Mouse (Mus musculus): ENCODE measurements around the gene Rtn2. TPM values are rescaled to one million over a fixed set of nuclear protein-coding genes. Genes with fewer than 3 reads are reported as not detected.

Gene Rtn2
- polyA plus RNA-seq, 1 experiment from 2014 or later, result 9.1 TPM

- no peaks in the 10 kb centered on the region for H3K9me3 ChIP-seq (ENCODE audit: low read depth, low read length)
- H3K27ac ChIP-seq (ENCODE audit: low read depth), result no peak overlapping the region
- H3K27me3 ChIP-seq (ENCODE audit: insufficient read depth, low read length), result no peaks in the 10 kb centered on the region
- no peaks in the 10 kb centered on the region for H3K4me1 ChIP-seq (ENCODE audit: insufficient read depth)
- 85% methylated on average over 8 of the region's 8 CpGs for WGBS
- H3K4me3 ChIP-seq (ENCODE audit: low read depth, low read length), result no peak overlapping the region
- TF ChIP-seq CTCF (IDR thresholded peaks at IDR 0.05; ENCODE audit: low read depth), result no peak
- peaks cover 15% of the 10 kb centered on the region; the same call in 1 of the 2 replicates for H3K36me3 ChIP-seq (ENCODE audit: insufficient read depth)
- no peak overlapping the region for H3K9ac ChIP-seq
- H3K4me2 ChIP-seq, result no peak overlapping the region
- DNase-seq (no peak), ATAC-seq (ENCODE audit: insufficient read depth) (no peak)
Observed at GRCm38 (mm10) chr7:19240905-19241463, 41.4 kb upstream of the Rtn2 start.

GRCm38 (mm10) chr7:19242005-19242404 is 40.4 kb upstream of the Rtn2 start:
- no peak for TF ChIP-seq CTCF (IDR thresholded peaks at IDR 0.05; ENCODE audit: low read depth)
- Histone ChIP-seq H3K4me3 (ENCODE audit: low read depth, low read length) (no peak overlapping the region), H3K27me3 (ENCODE audit: insufficient read depth, low read length) (no peaks in the 10 kb centered on the region), H3K4me1 (ENCODE audit: insufficient read depth) (no peaks in the 10 kb centered on the region), H3K9ac (no peak overlapping the region), H3K4me2 (no peak overlapping the region), H3K36me3 (ENCODE audit: insufficient read depth) (peaks cover 16% of the 10 kb centered on the region; the same call in 1 of the 2 replicates), H3K9me3 (ENCODE audit: low read depth, low read length) (no peaks in the 10 kb centered on the region), H3K27ac (ENCODE audit: low read depth) (no peak overlapping the region)
- WGBS, result 77% methylated on average over 1 of the region's 1 CpGs
- DNase-seq (no peak), ATAC-seq (ENCODE audit: insufficient read depth) (no peak)

GRCm38 (mm10) chr7:19243858-19244257 is 38.6 kb upstream of the Rtn2 start:
- H3K4me1 ChIP-seq (ENCODE audit: insufficient read depth), result no peaks in the 10 kb centered on the region
- peaks cover 16% of the 10 kb centered on the region; the same call in 1 of the 2 replicates for H3K36me3 ChIP-seq (ENCODE audit: insufficient read depth)
- H3K9ac ChIP-seq, result no peak overlapping the region
- no peak for TF ChIP-seq CTCF (IDR thresholded peaks at IDR 0.05; ENCODE audit: low read depth)
- DNase-seq (no peak), ATAC-seq (ENCODE audit: insufficient read depth) (no peak)
- H3K27me3 ChIP-seq (ENCODE audit: insufficient read depth, low read length), result no peaks in the 10 kb centered on the region
- H3K4me2 ChIP-seq, result no peak overlapping the region
- H3K27ac ChIP-seq (ENCODE audit: low read depth), result no peak overlapping the region
- no peaks in the 10 kb centered on the region for H3K9me3 ChIP-seq (ENCODE audit: low read depth, low read length)
- H3K4me3 ChIP-seq (ENCODE audit: low read depth, low read length), result no peak overlapping the region
- 76% methylated on average over 5 of the region's 5 CpGs for WGBS

GRCm38 (mm10) chr7:19245083-19245482 is 37.3 kb upstream of the Rtn2 start:
- H3K27ac ChIP-seq (ENCODE audit: low read depth), result no peak overlapping the region
- H3K4me1 ChIP-seq (ENCODE audit: insufficient read depth), result no peaks in the 10 kb centered on the region
- no peak overlapping the region for H3K9ac ChIP-seq
- DNase-seq (no peak), ATAC-seq (ENCODE audit: insufficient read depth) (no peak)
- no peaks in the 10 kb centered on the region for H3K27me3 ChIP-seq (ENCODE audit: insufficient read depth, low read length)
- no peak overlapping the region for H3K4me3 ChIP-seq (ENCODE audit: low read depth, low read length)
- no peak for TF ChIP-seq CTCF (IDR thresholded peaks at IDR 0.05; ENCODE audit: low read depth)
- H3K4me2 ChIP-seq, result no peak overlapping the region
- 72% methylated on average over 3 of the region's 3 CpGs for WGBS
- H3K9me3 ChIP-seq (ENCODE audit: low read depth, low read length), result no peaks in the 10 kb centered on the region
- peaks cover 16% of the 10 kb centered on the region; the same call in 1 of the 2 replicates for H3K36me3 ChIP-seq (ENCODE audit: insufficient read depth)

GRCm38 (mm10) chr7:19246855-19247254 is 35.6 kb upstream of the Rtn2 start:
- Histone ChIP-seq H3K4me2 (no peak overlapping the region), H3K27me3 (ENCODE audit: insufficient read depth, low read length) (no peaks in the 10 kb centered on the region), H3K4me1 (ENCODE audit: insufficient read depth) (no peaks in the 10 kb centered on the region), H3K9ac (no peak overlapping the region), H3K4me3 (ENCODE audit: low read depth, low read length) (no peak overlapping the region), H3K9me3 (ENCODE audit: low read depth, low read length) (no peaks in the 10 kb centered on the region), H3K27ac (ENCODE audit: low read depth) (no peak overlapping the region), H3K36me3 (ENCODE audit: insufficient read depth) (peaks cover 16% of the 10 kb centered on the region; the same call in 1 of the 2 replicates)
- ATAC-seq (ENCODE audit: insufficient read depth) (no peak), DNase-seq (no peak)
- no peak for TF ChIP-seq CTCF (IDR thresholded peaks at IDR 0.05; ENCODE audit: low read depth)
- 90% methylated on average over 1 of the region's 1 CpGs for WGBS

- no peaks in the 10 kb centered on the region for H3K27me3 ChIP-seq (ENCODE audit: insufficient read depth, low read length)
- ATAC-seq (ENCODE audit: insufficient read depth) (no peak), DNase-seq (no peak)
- H3K4me1 ChIP-seq (ENCODE audit: insufficient read depth), result no peaks in the 10 kb centered on the region
- H3K9ac ChIP-seq, result no peak overlapping the region
- H3K4me3 ChIP-seq (ENCODE audit: low read depth, low read length), result no peak overlapping the region
- H3K4me2 ChIP-seq, result no peak overlapping the region
- H3K27ac ChIP-seq (ENCODE audit: low read depth), result no peak overlapping the region
- H3K36me3 ChIP-seq (ENCODE audit: insufficient read depth), result peaks cover 16% of the 10 kb centered on the region; the same call in 1 of the 2 replicates
- 87% methylated on average over 2 of the region's 2 CpGs for WGBS
- H3K9me3 ChIP-seq (ENCODE audit: low read depth, low read length), result no peaks in the 10 kb centered on the region
- TF ChIP-seq CTCF (IDR thresholded peaks at IDR 0.05; ENCODE audit: low read depth), result no peak
Observed at GRCm38 (mm10) chr7:19247511-19247910, 34.9 kb upstream of the Rtn2 start.

GRCm38 (mm10) chr7:19252078-19252477 is 30.3 kb upstream of the Rtn2 start:
- Histone ChIP-seq H3K4me3 (ENCODE audit: low read depth, low read length) (no peak overlapping the region), H3K9me3 (ENCODE audit: low read depth, low read length) (no peaks in the 10 kb centered on the region), H3K27ac (ENCODE audit: low read depth) (no peak overlapping the region), H3K4me1 (ENCODE audit: insufficient read depth) (no peaks in the 10 kb centered on the region), H3K4me2 (no peak overlapping the region), H3K36me3 (ENCODE audit: insufficient read depth) (peaks cover 24% of the 10 kb centered on the region), H3K27me3 (ENCODE audit: insufficient read depth, low read length) (no peaks in the 10 kb centered on the region), H3K9ac (no peak overlapping the region)
- DNase-seq, result no peak
- 74% methylated on average over 4 of the region's 4 CpGs for WGBS
- no peak for ATAC-seq (ENCODE audit: insufficient read depth)
- TF ChIP-seq CTCF (IDR thresholded peaks at IDR 0.05; ENCODE audit: low read depth), result no peak

Measured in lung, embryonic 14.5 days (tissue).